In genomic region chr2:30437791-30438190, GRCm38 (mm10) we compare ENCODE assay signal across 24 mouse cellular contexts.
"Had no signal": no experiment of that assay in that cellular context is flagged by ENCODE, and none has a peak within 500 bp of the region (broad histone marks: within the 10 kb centered on the region; RNA-seq: fewer than 3 reads in every experiment).

No protein-coding gene starts in this region.

- H3K4me2 ChIP-seq: heart, embryonic 12.5 days; hindbrain, embryonic 13.5 days; hindbrain, embryonic 15.5 days; kidney, embryonic 15.5 days; limb, embryonic 13.5 days; limb, embryonic 15.5 days; liver, embryonic 12.5 days had no signal

- H3K27me3 ChIP-seq: heart, embryonic 12.5 days; hindbrain, embryonic 13.5 days; hindbrain, embryonic 15.5 days; kidney, embryonic 15.5 days; limb, embryonic 13.5 days; limb, embryonic 15.5 days; liver, embryonic 12.5 days had no signal

- H3K9ac ChIP-seq: heart, embryonic 12.5 days; hindbrain, embryonic 13.5 days; hindbrain, embryonic 15.5 days; kidney, embryonic 15.5 days; limb, embryonic 13.5 days; limb, embryonic 15.5 days; liver, embryonic 12.5 days had no signal

- H3K4me3 ChIP-seq: heart, embryonic 10.5 days; heart, embryonic 12.5 days; hindbrain, embryonic 13.5 days; hindbrain, embryonic 15.5 days; kidney, embryonic 15.5 days; limb, embryonic 13.5 days; limb, embryonic 15.5 days; liver, embryonic 12.5 days had no signal

- DNase-seq: gastrocnemius, postnatal 14 days; gastrocnemius, postnatal 36 days; heart, adult 18-20 months; heart, postnatal 14 days; heart, postnatal 36 days; kidney, adult 11 months; kidney, adult 2 months; kidney, adult 9 months; kidney, postnatal 14 days; kidney, postnatal 36 days; layer of hippocampus, adult 9-11 months; layer of hippocampus, postnatal 36 days; left cerebral cortex, postnatal 4 days had no signal

- ATAC-seq: hindbrain, postnatal 0 days; intestine, embryonic 16.5 days; liver, embryonic 12.5 days had no signal

- H3K9me3 ChIP-seq: heart, embryonic 10.5 days; heart, embryonic 12.5 days; hindbrain, embryonic 13.5 days; hindbrain, embryonic 15.5 days; kidney, embryonic 15.5 days; limb, embryonic 13.5 days; limb, embryonic 15.5 days; liver, embryonic 12.5 days had no signal

- H3K27ac ChIP-seq: heart, embryonic 10.5 days; hindbrain, embryonic 13.5 days; hindbrain, embryonic 15.5 days; hindbrain, postnatal 0 days; kidney, embryonic 15.5 days; kidney, postnatal 0 days; limb, embryonic 13.5 days; limb, embryonic 15.5 days; liver, embryonic 12.5 days had no signal
